Mouse (Mus musculus) C2C12 (cell line): ENCODE data around the gene Gtf2f1.

Experiments used
- CEBPB ChIP-seq: IDR thresholded peaks from one replicate; pipeline ENCODE4 v1.6.1; 2011; ENCODE audit warnings: low read depth, mild to moderate bottlenecking, control low read depth, moderate library complexity
- CTCF ChIP-seq: IDR thresholded peaks from one replicate; pipeline ENCODE4 v1.5.1; 2011; ENCODE audit not compliant: control insufficient read depth, insufficient read depth, insufficient read length
- FOSL1 ChIP-seq: IDR thresholded peaks from one replicate; pipeline ENCODE4 v1.8.0; 2011; ENCODE audit warnings: mild to moderate bottlenecking, low read length; ENCODE audit not compliant: poor library complexity, insufficient read depth, severe bottlenecking
- MAX ChIP-seq: IDR thresholded peaks from one replicate; pipeline ENCODE4 v1.6.1; 2011; ENCODE audit warnings: mild to moderate bottlenecking, control low read depth
- MYOD1 ChIP-seq: IDR thresholded peaks from one replicate; pipeline ENCODE4 v1.6.1; 2011; ENCODE audit warnings: low read depth; ENCODE audit not compliant: control insufficient read depth, insufficient read length
- MYOG ChIP-seq: IDR thresholded peaks from one replicate; pipeline ENCODE4 v1.6.1; 2011; ENCODE audit not compliant: control insufficient read depth, insufficient read length; ENCODE audit errors: extremely low read depth
- USF1 ChIP-seq: IDR thresholded peaks from one replicate; pipeline ENCODE4 v1.6.1; 2011; ENCODE audit warnings: low read depth, mild to moderate bottlenecking, control low read depth, moderate library complexity

- TF ChIP-seq USF1 (no peak), MAX (no peak), CTCF (no peak), CEBPB (no peak), FOSL1 (no peak), MYOG (no peak), MYOD1 (no peak)
These were observed 14.6 kb downstream of the Gtf2f1 start for GRCm38 (mm10) chr17:56996506-56996905.
